Mouse (Mus musculus): ENCODE results near the gene Sec24c. TPM values are rescaled to one million over a fixed set of nuclear protein-coding genes. Genes with fewer than 3 reads are reported as not detected.

Sec24c gene
- total RNA-seq, 1 experiment = 104 TPM

- Histone ChIP-seq H3K4me1 (ENCODE audit: control insufficient read depth in 2 of 2, insufficient read depth in 2 of 2, low read length in 2 of 2, poor library complexity in 1 of 2) (peaks cover 0 to 10% of the 10 kb centered on the region in 2 experiments; a peak in 1 of 4 replicates), H3K9me3 (ENCODE audit: control insufficient read depth, insufficient read depth, low read depth, low read length) (no peaks in the 10 kb centered on the region), H3K36me3 (ENCODE audit: control insufficient read depth, insufficient read depth, low read length, poor library complexity, severe bottlenecking) (peaks cover 9% of the 10 kb centered on the region; the same call in 1 of the 2 replicates), H3K4me3 (ENCODE audit: insufficient read depth in 1 of 2, low read depth in 1 of 2, low read length in 2 of 2, poor library complexity in 1 of 2, severe bottlenecking in 1 of 2) (no peak overlapping the region), H3K27ac (ENCODE audit: insufficient read depth, low read depth, low read length, poor library complexity, severe bottlenecking) (no peak overlapping the region), H3K9ac (ENCODE audit: insufficient read depth, low read depth, low read length, poor library complexity, severe bottlenecking) (no peak overlapping the region)
- DNase-seq (ENCODE audit: low read depth, low spot score) = no peak
- in situ Hi-C loops (cut with MboI; ENCODE audit: low sequenced_read_pairs in 2 of 2, unreplicated experiment in 2 of 2) = no loop called here
- TF ChIP-seq HCFC1 (IDR thresholded peaks at IDR 0.05; ENCODE audit: borderline replicate concordance, insufficient read depth, low read length) = no peak
- no peak for TF ChIP-seq ZC3H11A (IDR thresholded peaks at IDR 0.05; ENCODE audit: borderline replicate concordance, low read depth, low read length)
- TF ChIP-seq MAFK (IDR thresholded peaks at IDR 0.05; ENCODE audit: insufficient read depth, low read depth, low read length) = no peak
- no peak for TF ChIP-seq CHD2 (IDR thresholded peaks at IDR 0.05; ENCODE audit: low read depth, low read length)
- TF ChIP-seq ZNF384 (IDR thresholded peaks at IDR 0.05; ENCODE audit: low read depth, low read length) = no peak
These were observed 56.9 kb downstream of the Sec24c start for GRCm38 (mm10) chr14:20730853-20731602.

GRCm38 (mm10) chr14:20733041-20733951 lies 59.2 kb downstream of the Sec24c start:
- Histone ChIP-seq H3K36me3 (ENCODE audit: control insufficient read depth, insufficient read depth, low read length, poor library complexity, severe bottlenecking) (peaks cover 13% of the 10 kb centered on the region), H3K9ac (ENCODE audit: insufficient read depth, low read depth, low read length, poor library complexity, severe bottlenecking) (peak overlapping the region; percentile 83), H3K9me3 (ENCODE audit: control insufficient read depth, insufficient read depth, low read depth, low read length) (no peaks in the 10 kb centered on the region), H3K27ac (ENCODE audit: insufficient read depth, low read depth, low read length, poor library complexity, severe bottlenecking) (no peak overlapping the region), H3K4me3 (ENCODE audit: insufficient read depth in 1 of 2, low read depth in 1 of 2, low read length in 2 of 2, poor library complexity in 1 of 2, severe bottlenecking in 1 of 2) (peak overlapping the region; percentile 73 to 88), H3K4me1 (ENCODE audit: control insufficient read depth in 2 of 2, insufficient read depth in 2 of 2, low read length in 2 of 2, poor library complexity in 1 of 2) (peaks cover 0 to 13% of the 10 kb centered on the region in 2 experiments; a peak in 2 of 4 replicates)
- TF ChIP-seq ZNF384 (IDR thresholded peaks at IDR 0.05; ENCODE audit: low read depth, low read length) = no peak
- TF ChIP-seq MAFK (IDR thresholded peaks at IDR 0.05; ENCODE audit: insufficient read depth, low read depth, low read length) = no peak
- TF ChIP-seq HCFC1 (IDR thresholded peaks at IDR 0.05; ENCODE audit: borderline replicate concordance, insufficient read depth, low read length) = no peak
- no peak for TF ChIP-seq CHD2 (IDR thresholded peaks at IDR 0.05; ENCODE audit: low read depth, low read length)
- TF ChIP-seq ZC3H11A (IDR thresholded peaks at IDR 0.05; ENCODE audit: borderline replicate concordance, low read depth, low read length) = no peak
- DNase-seq (ENCODE audit: low read depth, low spot score) = no peak
- in situ Hi-C loops (cut with MboI; ENCODE audit: low sequenced_read_pairs in 2 of 2, unreplicated experiment in 2 of 2) = no loop called here

GRCm38 (mm10) chr14:20733952-20734774 lies 60.1 kb downstream of the Sec24c start, which contains the start of gene Ndst2:
Ndst2 (minus strand) TSS chr14:20734562.
- peak within 1 kb of the TSS; percentile 83 for H3K9ac ChIP-seq (ENCODE audit: insufficient read depth, low read depth, low read length, poor library complexity, severe bottlenecking)
- no peaks in the 10 kb centered on the region for H3K9me3 ChIP-seq (ENCODE audit: control insufficient read depth, insufficient read depth, low read depth, low read length)
- H3K4me3 ChIP-seq (ENCODE audit: insufficient read depth in 1 of 2, low read depth in 1 of 2, low read length in 2 of 2, poor library complexity in 1 of 2, severe bottlenecking in 1 of 2) = peak within 1 kb of the TSS; percentile 73 to 88
- peak; percentile 34 for DNase-seq (ENCODE audit: low read depth, low spot score)
- no peak for TF ChIP-seq ZC3H11A (IDR thresholded peaks at IDR 0.05; ENCODE audit: borderline replicate concordance, low read depth, low read length)
- H3K27ac ChIP-seq (ENCODE audit: insufficient read depth, low read depth, low read length, poor library complexity, severe bottlenecking) = no peak within 1 kb of the TSS
- in situ Hi-C loops (cut with MboI; ENCODE audit: low sequenced_read_pairs in 2 of 2, unreplicated experiment in 2 of 2) = no loop called here
- H3K4me1 ChIP-seq (ENCODE audit: control insufficient read depth in 2 of 2, insufficient read depth in 2 of 2, low read length in 2 of 2, poor library complexity in 1 of 2) = peaks cover 0 to 11% of the 10 kb centered on the region in 2 experiments; a peak in 2 of 4 replicates
- peaks cover 16% of the 10 kb centered on the region for H3K36me3 ChIP-seq (ENCODE audit: control insufficient read depth, insufficient read depth, low read length, poor library complexity, severe bottlenecking)

GRCm38 (mm10) chr14:20735052-20735451 lies 60.9 kb downstream of the Sec24c start:
- Histone ChIP-seq H3K4me3 (ENCODE audit: insufficient read depth in 1 of 2, low read depth in 1 of 2, low read length in 2 of 2, poor library complexity in 1 of 2, severe bottlenecking in 1 of 2) (0 out of 4 replicates have a peak overlapping the region, but pooled peaks of 1 of the 2 experiments have one; percentile 88), H3K4me1 (ENCODE audit: control insufficient read depth in 2 of 2, insufficient read depth in 2 of 2, low read length in 2 of 2, poor library complexity in 1 of 2) (peaks cover 0 to 5% of the 10 kb centered on the region in 2 experiments; a peak in 2 of 4 replicates)

More at GRCm38 (mm10) chr14:20735052-20735451, 60.9 kb downstream of the Sec24c start:
- in situ Hi-C loops (cut with MboI; ENCODE audit: low sequenced_read_pairs in 2 of 2, unreplicated experiment in 2 of 2) = no loop called here
- H3K27ac ChIP-seq (ENCODE audit: insufficient read depth, low read depth, low read length, poor library complexity, severe bottlenecking) = no peak overlapping the region
- no peaks in the 10 kb centered on the region for H3K9me3 ChIP-seq (ENCODE audit: control insufficient read depth, insufficient read depth, low read depth, low read length)
- peaks cover 22% of the 10 kb centered on the region for H3K36me3 ChIP-seq (ENCODE audit: control insufficient read depth, insufficient read depth, low read length, poor library complexity, severe bottlenecking)
- H3K9ac ChIP-seq (ENCODE audit: insufficient read depth, low read depth, low read length, poor library complexity, severe bottlenecking) = no peak overlapping the region
- TF ChIP-seq MAFK (IDR thresholded peaks at IDR 0.05; ENCODE audit: insufficient read depth, low read depth, low read length) (no peak), ZC3H11A (IDR thresholded peaks at IDR 0.05; ENCODE audit: borderline replicate concordance, low read depth, low read length) (no peak), CHD2 (IDR thresholded peaks at IDR 0.05; ENCODE audit: low read depth, low read length) (no peak), ZNF384 (IDR thresholded peaks at IDR 0.05; ENCODE audit: low read depth, low read length) (no peak), HCFC1 (IDR thresholded peaks at IDR 0.05; ENCODE audit: borderline replicate concordance, insufficient read depth, low read length) (no peak)
- DNase-seq (ENCODE audit: low read depth, low spot score) = no peak
